ENCODE assay signal across 25 mouse cellular contexts in the genomic region with DNA sequence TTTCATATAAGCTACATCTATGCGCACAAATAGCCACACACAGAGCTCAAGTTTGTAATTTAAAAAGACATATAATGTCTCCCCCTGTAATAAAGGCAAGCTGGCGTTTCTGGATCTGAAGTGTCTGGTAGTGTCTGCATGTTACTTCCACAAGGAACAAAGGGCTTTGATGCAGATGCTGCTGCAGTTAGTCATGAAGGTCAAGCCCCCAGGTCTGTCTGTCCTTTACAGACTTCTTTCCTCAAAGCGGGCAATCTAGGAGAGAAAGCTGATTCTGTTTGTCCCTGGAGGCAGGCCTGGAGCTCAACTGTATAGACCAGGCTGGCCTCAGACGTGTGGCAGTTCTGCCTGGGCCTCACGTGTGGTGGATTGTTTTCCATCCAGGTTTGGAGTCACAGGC. TPM values are rescaled to one million over a fixed set of nuclear protein-coding genes. Genes with fewer than 3 reads are reported as not detected.
DNase-seq lines count a peak whose midpoint lies in the region; ATAC-seq and TF ChIP-seq lines count a peak whose summit lies in the region.
"Had no signal": no experiment of that assay in that cellular context is flagged by ENCODE, and none has a peak within 500 bp of the region (broad histone marks: within the 10 kb centered on the region; RNA-seq: fewer than 3 reads in every experiment).

No protein-coding gene starts in this region.

- 22% methylated on average over 5 of the region's 5 CpGs for WGBS in embryonic facial prominence, embryonic 13.5 days

- no peak overlapping the region for H3K27ac ChIP-seq in testis, adult 2 months (ENCODE audit: control insufficient read depth, insufficient read depth, low read depth, low read length)
- peak overlapping the region; percentile 70 for H3K27ac ChIP-seq in embryonic facial prominence, embryonic 13.5 days
- H3K27ac ChIP-seq: forebrain, embryonic 12.5 days; gastrocnemius, adult 2 months; hindbrain, embryonic 12.5 days had no signal

- H3K27me3 ChIP-seq in testis, adult 2 months (ENCODE audit: control insufficient read depth, insufficient read depth, low read length), result no peaks in the 10 kb centered on the region
- no peaks in the 10 kb centered on the region for H3K27me3 ChIP-seq in embryonic facial prominence, embryonic 13.5 days
- H3K27me3 ChIP-seq: Patski had no signal

- H3K9me3 ChIP-seq in embryonic facial prominence, embryonic 13.5 days, result no peaks in the 10 kb centered on the region
- H3K9me3 ChIP-seq: forebrain, embryonic 12.5 days; hindbrain, embryonic 12.5 days had no signal

- peak overlapping the region; percentile 70 for H3K4me3 ChIP-seq in testis, adult 2 months (ENCODE audit: control insufficient read depth, low read depth, low read length)
- H3K4me3 ChIP-seq in embryonic facial prominence, embryonic 13.5 days, result no peak overlapping the region
- H3K4me3 ChIP-seq: forebrain, embryonic 12.5 days; gastrocnemius, adult 2 months; hindbrain, embryonic 12.5 days had no signal

- H3K4me1 ChIP-seq in testis, adult 2 months (ENCODE audit: control insufficient read depth, insufficient read depth, low read length), result no peaks in the 10 kb centered on the region; the same call in 1 of the 2 replicates
- H3K4me1 ChIP-seq in embryonic facial prominence, embryonic 13.5 days, result peaks cover 35% of the 10 kb centered on the region

- no peaks in the 10 kb centered on the region for H3K36me3 ChIP-seq in testis, adult 2 months (ENCODE audit: control insufficient read depth, insufficient read depth, low read length)
- no peaks in the 10 kb centered on the region for H3K36me3 ChIP-seq in embryonic facial prominence, embryonic 13.5 days
- H3K36me3 ChIP-seq: forebrain, embryonic 12.5 days; hindbrain, embryonic 12.5 days had no signal

- TF ChIP-seq POLR2A in testis, adult 2 months (IDR thresholded peaks at IDR 0.05; ENCODE audit: control insufficient read depth, low read depth, low read length), result no peak

- no peak for DNase-seq in testis, postnatal 10 days (ENCODE audit: low spot score)
- DNase-seq in R1 (ENCODE audit: low read depth, low spot score) (peak; percentile 56), liver (no peak)
- DNase-seq in yolk sac, embryonic 10.5 days (ENCODE audit: low spot score), result no peak
- no peak for DNase-seq in urinary bladder, adult 2 months (ENCODE audit: low spot score)
- DNase-seq: adrenal gland, adult 8-10 months; adrenal gland, postnatal 36 days; cerebellum, adult 11 months; cerebellum, adult 8-10 months; cerebellum, postnatal 14 days; embryo, embryonic 11 days; forebrain, postnatal 0 days; gastrocnemius, adult 2 months; gastrocnemius, postnatal 36 days; heart, adult 11 months; heart, postnatal 10 days; heart, postnatal 4 days had no signal

- no peak for TF ChIP-seq CTCF in testis, adult 2 months (IDR thresholded peaks at IDR 0.05; ENCODE audit: control insufficient read depth, insufficient read depth, insufficient replicate concordance, low read depth, low read length)

- no peak overlapping the region for H3K4me2 ChIP-seq in embryonic facial prominence, embryonic 13.5 days
- H3K4me2 ChIP-seq: forebrain, embryonic 12.5 days; hindbrain, embryonic 12.5 days had no signal

- no peak for ATAC-seq in embryonic facial prominence, embryonic 13.5 days (ENCODE audit: insufficient number of reproducible peaks, insufficient read depth, low FRiP score, low TSS enrichment, low read depth)
- ATAC-seq: forebrain, postnatal 0 days; hindbrain, embryonic 16.5 days; inflammation-experienced regulatory T-cells, adult 6 months; intestine, postnatal 0 days; Patski had no signal

- H3K9ac ChIP-seq in embryonic facial prominence, embryonic 13.5 days, result 0 out of 2 replicates have a peak overlapping the region, but pooled peaks have one; percentile 36
- H3K9ac ChIP-seq: forebrain, embryonic 12.5 days; forebrain, postnatal 0 days; hindbrain, embryonic 12.5 days had no signal

RNA-seq across cellular contexts. Expression of a gene that starts 26.3 kb away (rescaled TPM):
- 0.48 and 1.9 TPM in 2 replicates for polyA plus RNA-seq in testis, adult 2 months (2012; rRNA removed)
- polyA plus RNA-seq in embryonic facial prominence, embryonic 13.5 days (2015; fragmentation: Nextera tagmentation; extraction: Ambion mirVana), result 37.9 and 44.5 TPM in 2 replicates
- polyA plus RNA-seq in urinary bladder, adult 2 months (2012; rRNA removed), result 81.3 and 96.0 TPM in 2 replicates

RNA-seq across cellular contexts. Expression of a gene that starts 53.4 kb away (rescaled TPM):
- 3.0 and 3.3 TPM in 2 replicates for polyA plus RNA-seq in testis, adult 2 months (2012; rRNA removed)
- 11.3 and 11.5 TPM in 2 replicates for polyA plus RNA-seq in embryonic facial prominence, embryonic 13.5 days (2015; fragmentation: Nextera tagmentation; extraction: Ambion mirVana)
- polyA plus RNA-seq in urinary bladder, adult 2 months (2012; rRNA removed), result 4.4 and 5.0 TPM in 2 replicates

RNA-seq across cellular contexts. Expression of a gene that starts 56.2 kb away (rescaled TPM):
- 9.7 and 9.8 TPM in 2 replicates for polyA plus RNA-seq in testis, adult 2 months (2012; rRNA removed)
- 9.8 and 34.6 TPM in 2 replicates for polyA plus RNA-seq in embryonic facial prominence, embryonic 13.5 days (2015; fragmentation: Nextera tagmentation; extraction: Ambion mirVana)
- 188 and 228 TPM in 2 replicates for polyA plus RNA-seq in urinary bladder, adult 2 months (2012; rRNA removed)

Comparison
In these comparisons a context has a peak if more than half of its experiments do, and no peak if none do; other contexts are left out.
1. RNA of a gene that starts 26.3 kb away (polyA plus RNA-seq): 81.3 to 96.0 TPM in urinary bladder, adult 2 months and 37.9 to 44.5 TPM in embryonic facial prominence, embryonic 13.5 days; 0.48 to 1.9 TPM in testis, adult 2 months; every median in the first group is over 10 times any median in the second.